Comparison of ENCODE assay signal across 8 mouse cellular contexts in the genomic region with DNA sequence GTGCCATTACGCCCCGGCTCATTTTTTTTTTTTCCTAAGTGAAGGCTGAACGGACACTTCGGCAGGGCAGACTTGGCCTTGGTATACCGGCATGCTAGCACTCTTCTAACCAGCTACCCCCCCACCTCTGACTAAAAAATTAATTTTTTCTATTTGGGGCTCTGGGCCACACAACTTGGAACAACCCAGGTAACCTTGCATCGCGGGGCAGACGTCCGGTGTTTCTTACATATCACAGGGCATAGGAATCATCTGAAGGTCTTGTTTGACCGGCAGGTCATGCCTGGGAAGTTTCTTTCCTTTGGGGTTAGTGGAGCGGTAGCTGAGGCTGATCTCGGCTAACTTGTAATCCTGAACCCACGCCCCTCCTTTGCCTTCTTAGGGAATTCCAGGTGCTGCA. TPM values are rescaled to one million over a fixed set of nuclear protein-coding genes. Genes with fewer than 3 reads are reported as not detected.
A peak's percentile ranks its signal among the peaks of the same experiment; 100 is the strongest.
DNase-seq lines count a peak whose midpoint lies in the region; ATAC-seq and TF ChIP-seq lines count a peak whose summit lies in the region.

No protein-coding gene starts in this region.

- H3K27me3 ChIP-seq in forebrain, embryonic 10.5 days (ENCODE audit: poor library complexity, severe bottlenecking) = no peaks in the 10 kb centered on the region
- no peaks in the 10 kb centered on the region for H3K27me3 ChIP-seq in limb, embryonic 12.5 days
- no peaks in the 10 kb centered on the region for H3K27me3 ChIP-seq in neural tube, embryonic 15.5 days (replicated peaks)

- no peak for TF ChIP-seq POLR2A in lung, adult 2 months (IDR thresholded peaks at IDR 0.05; ENCODE audit: borderline replicate concordance, extremely low read depth, low read depth, low read length)

- H3K36me3 ChIP-seq in forebrain, embryonic 10.5 days (replicated peaks) = peaks cover 34% of the 10 kb centered on the region
- H3K36me3 ChIP-seq in limb, embryonic 12.5 days = peaks cover 30% of the 10 kb centered on the region
- H3K36me3 ChIP-seq in neural tube, embryonic 15.5 days = 0 out of 2 replicates have a peak, but pooled peaks cover under 1% of the 10 kb centered on the region

- H3K4me3 ChIP-seq in lung, adult 2 months (replicated peaks; ENCODE audit: extremely low read depth, low read depth, low read length) = peak overlapping the region; percentile 94
- peak overlapping the region; percentile 84 for H3K4me3 ChIP-seq in forebrain, embryonic 10.5 days
- peak overlapping the region; percentile 72 for H3K4me3 ChIP-seq in limb, embryonic 12.5 days (replicated peaks)
- H3K4me3 ChIP-seq in neural tube, embryonic 15.5 days (replicated peaks) = peak overlapping the region; percentile 74

- TF ChIP-seq CTCF in lung, adult 2 months (IDR thresholded peaks at IDR 0.05; ENCODE audit: insufficient read depth, low read length) = no peak

- no peak for ATAC-seq in limb, embryonic 12.5 days (ENCODE audit: insufficient number of reproducible peaks, insufficient read depth, low FRiP score, low TSS enrichment, low read depth)
- no peak for ATAC-seq in neural tube, embryonic 15.5 days (ENCODE audit: low FRiP score)

- H3K9me3 ChIP-seq in forebrain, embryonic 10.5 days = no peaks in the 10 kb centered on the region
- H3K9me3 ChIP-seq in limb, embryonic 12.5 days = no peaks in the 10 kb centered on the region
- no peaks in the 10 kb centered on the region for H3K9me3 ChIP-seq in neural tube, embryonic 15.5 days (replicated peaks)

- WGBS in lung, adult 2 months = 4% methylated on average over 13 of the region's 13 CpGs
- WGBS in forebrain, embryonic 10.5 days = 8% methylated on average over 13 of the region's 13 CpGs
- WGBS in limb, embryonic 12.5 days = 5% methylated on average over 13 of the region's 13 CpGs
- WGBS in neural tube, embryonic 15.5 days = 5% methylated on average over 13 of the region's 13 CpGs

- peak overlapping the region; percentile 77 for H3K4me2 ChIP-seq in limb, embryonic 12.5 days
- H3K4me2 ChIP-seq in neural tube, embryonic 15.5 days = peak overlapping the region; percentile 95

- peak overlapping the region; percentile 69 for H3K9ac ChIP-seq in limb, embryonic 12.5 days (replicated peaks)
- peak overlapping the region; percentile 60 for H3K9ac ChIP-seq in neural tube, embryonic 15.5 days (replicated peaks)

- 0 out of 2 replicates have a peak, but pooled peaks cover 2% of the 10 kb centered on the region for H3K4me1 ChIP-seq in lung, adult 2 months (ENCODE audit: control insufficient read depth, insufficient read depth, low read length)
- H3K4me1 ChIP-seq in forebrain, embryonic 10.5 days = peaks cover 48% of the 10 kb centered on the region
- H3K4me1 ChIP-seq in limb, embryonic 12.5 days (replicated peaks) = peaks cover 31% of the 10 kb centered on the region
- peaks cover 34% of the 10 kb centered on the region for H3K4me1 ChIP-seq in neural tube, embryonic 15.5 days

- DNase-seq in lung, adult 2 months = no peak
- no peak for DNase-seq in lung, postnatal 10 days
- no peak for DNase-seq in forebrain, embryonic 10.5 days (ENCODE audit: extremely low spot score, low spot score)
- DNase-seq in MN1 (ENCODE audit: low spot score) (no peak), adipocyte (ENCODE audit: low spot score) (no peak)
- no peak for DNase-seq in cerebellum, adult 11 months

- H3K27ac ChIP-seq in forebrain, embryonic 10.5 days = peak overlapping the region; percentile 94
- peak overlapping the region; percentile 91 for H3K27ac ChIP-seq in limb, embryonic 12.5 days
- H3K27ac ChIP-seq in neural tube, embryonic 15.5 days (replicated peaks) = peak overlapping the region; percentile 60

RNA-seq across cellular contexts. Expression of gene Plk1, which starts 0.8 kb away (rescaled TPM):
- polyA plus RNA-seq in lung, adult 2 months (2012; rRNA removed) = 2.3 and 3.1 TPM in 2 replicates
- 247 and 262 TPM in 2 replicates for polyA plus RNA-seq in forebrain, embryonic 10.5 days (2016; fragmentation: Nextera tagmentation; extraction: Ambion mirVana)
- 160 and 161 TPM in 2 replicates for polyA plus RNA-seq in limb, embryonic 12.5 days (2016; fragmentation: Nextera tagmentation; extraction: Ambion mirVana)
- polyA plus RNA-seq in neural tube, embryonic 15.5 days (2015; fragmentation: Nextera tagmentation; extraction: Ambion mirVana) = 13.7 and 41.9 TPM in 2 replicates

RNA-seq across cellular contexts. Expression of gene Dctn5, which starts 25.6 kb away (rescaled TPM):
- 52.0 and 59.1 TPM in 2 replicates for polyA plus RNA-seq in lung, adult 2 months (2012; rRNA removed)
- polyA plus RNA-seq in forebrain, embryonic 10.5 days (2016; fragmentation: Nextera tagmentation; extraction: Ambion mirVana) = 118 and 121 TPM in 2 replicates
- polyA plus RNA-seq in limb, embryonic 12.5 days (2016; fragmentation: Nextera tagmentation; extraction: Ambion mirVana) = 108 and 114 TPM in 2 replicates
- 157 TPM in 2 replicates for polyA plus RNA-seq in neural tube, embryonic 15.5 days (2015; fragmentation: Nextera tagmentation; extraction: Ambion mirVana)

RNA-seq across cellular contexts. Expression of gene Palb2, which starts 25.7 kb away (rescaled TPM):
- polyA plus RNA-seq in lung, adult 2 months (2012; rRNA removed) = 0.67 and 0.85 TPM in 2 replicates
- polyA plus RNA-seq in forebrain, embryonic 10.5 days (2016; fragmentation: Nextera tagmentation; extraction: Ambion mirVana) = 27.1 and 30.0 TPM in 2 replicates
- polyA plus RNA-seq in limb, embryonic 12.5 days (2016; fragmentation: Nextera tagmentation; extraction: Ambion mirVana) = 21.8 and 22.7 TPM in 2 replicates
- 4.6 and 7.0 TPM in 2 replicates for polyA plus RNA-seq in neural tube, embryonic 15.5 days (2015; fragmentation: Nextera tagmentation; extraction: Ambion mirVana)

RNA-seq across cellular contexts. Expression of gene Ern2, which starts 27.5 kb away (rescaled TPM):
- 0.72 and 1.3 TPM in 2 replicates for polyA plus RNA-seq in lung, adult 2 months (2012; rRNA removed)
- not detected in 2 replicates for polyA plus RNA-seq in forebrain, embryonic 10.5 days (2016; fragmentation: Nextera tagmentation; extraction: Ambion mirVana)
- polyA plus RNA-seq in limb, embryonic 12.5 days (2016; fragmentation: Nextera tagmentation; extraction: Ambion mirVana) = 0.14 TPM in 1 of 2 replicates, not detected in the other
- 1.5 and 2.0 TPM in 2 replicates for polyA plus RNA-seq in neural tube, embryonic 15.5 days (2015; fragmentation: Nextera tagmentation; extraction: Ambion mirVana)

RNA-seq across cellular contexts. Expression of gene Ndufab1, which starts 56.8 kb away (rescaled TPM):
- polyA plus RNA-seq in lung, adult 2 months (2012; rRNA removed) = 150 and 268 TPM in 2 replicates
- polyA plus RNA-seq in forebrain, embryonic 10.5 days (2016; fragmentation: Nextera tagmentation; extraction: Ambion mirVana) = 757 and 765 TPM in 2 replicates
- 666 and 716 TPM in 2 replicates for polyA plus RNA-seq in limb, embryonic 12.5 days (2016; fragmentation: Nextera tagmentation; extraction: Ambion mirVana)
- polyA plus RNA-seq in neural tube, embryonic 15.5 days (2015; fragmentation: Nextera tagmentation; extraction: Ambion mirVana) = 758 and 808 TPM in 2 replicates
